14 mouse cellular contexts compared by ENCODE assay signal in the genomic region with DNA sequence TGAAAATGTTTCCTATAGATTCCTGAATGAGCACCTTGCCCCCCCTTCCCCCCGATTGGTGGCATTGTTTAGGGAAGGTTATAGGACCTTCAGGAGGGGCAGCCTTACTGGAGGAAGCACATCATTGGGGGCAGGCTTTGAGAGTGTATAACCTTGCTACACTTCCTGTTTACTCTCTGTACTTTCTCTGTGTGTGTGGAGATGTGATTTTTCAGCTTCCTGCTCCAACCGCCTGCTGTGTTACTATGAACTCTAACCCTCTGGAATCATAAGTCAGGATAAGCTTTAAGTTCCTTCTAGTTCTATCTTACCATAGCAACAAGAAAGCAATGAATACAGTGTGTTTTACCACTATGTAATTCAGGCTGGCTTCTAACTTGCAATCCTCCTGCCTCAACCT.
"Had no signal": no experiment of that assay in that cellular context is flagged by ENCODE, and none has a peak within 500 bp of the region (broad histone marks: within the 10 kb centered on the region; RNA-seq: fewer than 3 reads in every experiment).

No protein-coding gene starts in this region.

- H3K9me3 ChIP-seq: kidney, embryonic 15.5 days; liver, embryonic 13.5 days; stomach, embryonic 15.5 days had no signal

- H3K4me2 ChIP-seq: kidney, embryonic 15.5 days; liver, embryonic 13.5 days; midbrain, embryonic 11.5 days; stomach, embryonic 15.5 days had no signal

- DNase-seq: kidney, postnatal 14 days; kidney, postnatal 4 days; liver, embryonic 13.5 days; lung, adult 2 months; lung, postnatal 14 days; lung, postnatal 4 days; midbrain, embryonic 14.5 days; right cerebral cortex, adult 18-20 months; right cerebral cortex, postnatal 14 days; right cerebral cortex, postnatal 4 days; thymus, postnatal 25 days had no signal

- H3K4me3 ChIP-seq: kidney, embryonic 15.5 days; liver, embryonic 13.5 days; stomach, embryonic 15.5 days had no signal

- H3K9ac ChIP-seq: kidney, embryonic 15.5 days; liver, embryonic 13.5 days; stomach, embryonic 15.5 days had no signal

- H3K4me1 ChIP-seq: kidney, embryonic 15.5 days; liver, embryonic 13.5 days; stomach, embryonic 15.5 days had no signal

- H3K27me3 ChIP-seq: kidney, embryonic 15.5 days; liver, embryonic 13.5 days; stomach, embryonic 15.5 days had no signal

- H3K36me3 ChIP-seq: kidney, embryonic 15.5 days; liver, embryonic 13.5 days; stomach, embryonic 15.5 days had no signal

- H3K27ac ChIP-seq: kidney, embryonic 15.5 days; liver, embryonic 13.5 days; stomach, embryonic 15.5 days had no signal
